Mouse (Mus musculus) intestine, postnatal 0 days (tissue): ENCODE measurements around the gene Acsl1. TPM values are rescaled to one million over a fixed set of nuclear protein-coding genes. Genes with fewer than 3 reads are reported as not detected.

Experiments
- ATAC-seq: fragments of 200-750 bp; cut with Nextera tagmentation; 2 replicates; pipeline ENCODE4 v1.8.0; 2017; ENCODE audit warnings: mild to moderate bottlenecking, moderate TSS enrichment, moderate library complexity
- H3K27ac ChIP-seq: fragments of 300-500 bp; sonication (generic); 2 replicates; pipeline ENCODE4 v1.5.1; 2014; ENCODE audit warnings: mild to moderate bottlenecking, low read depth, low read length, moderate library complexity
- H3K27me3 ChIP-seq: fragments of 300-500 bp; sonication (generic); replicated peaks from 2 replicates; pipeline ENCODE4 v1.6.1; 2014; ENCODE audit warnings: low read length, mixed read lengths; ENCODE audit not compliant: control insufficient read depth, insufficient read depth
- H3K36me3 ChIP-seq: fragments of 300-500 bp; sonication (generic); 2 replicates; pipeline ENCODE4 v1.6.1; 2014; ENCODE audit warnings: mild to moderate bottlenecking, moderate library complexity; ENCODE audit not compliant: control insufficient read depth, insufficient read depth
- H3K4me1 ChIP-seq: fragments of 300-500 bp; sonication (generic); replicated peaks from 2 replicates; pipeline ENCODE4 v1.6.1; 2014; ENCODE audit warnings: antibody characterized with exemption, low read length, mixed read lengths; ENCODE audit not compliant: control insufficient read depth, insufficient read depth
- H3K4me2 ChIP-seq: fragments of 300-500 bp; sonication (generic); replicated peaks from 2 replicates; pipeline ENCODE4 v1.6.1; 2014; ENCODE audit warnings: low read depth, mild to moderate bottlenecking, moderate library complexity
- H3K4me3 ChIP-seq: fragments of 300-500 bp; sonication (generic); 2 replicates; pipeline ENCODE4 v1.5.1; 2014; ENCODE audit warnings: low read depth, low read length
- H3K9ac ChIP-seq: fragments of 300-500 bp; sonication (generic); 2 replicates; pipeline ENCODE4 v1.6.1; 2014; ENCODE audit warnings: mild to moderate bottlenecking, low read depth, low read length
- H3K9me3 ChIP-seq: fragments of 300-500 bp; sonication (generic); 2 replicates; pipeline ENCODE4 v1.6.1; 2016; ENCODE audit warnings: mixed run types; ENCODE audit not compliant: control insufficient read depth
- CTCF ChIP-seq: sonication (generic); IDR thresholded peaks from 2 replicates; pipeline ENCODE4 v1.5.1; 2016; ENCODE audit warnings: low read depth, mild to moderate bottlenecking, control low read depth, antibody characterized with exemption, moderate library complexity
- WGBS: fragments of 180-500 bp; shearing (Covaris S2); extraction: QIAGEN DNeasy Blood & Tissue Kit; methylation state at CpG from one replicate; pipeline ENCODE4 v1.1.7; 2014; 5-methylcytosine and 5-hydroxymethylcytosine counted together
- polyA plus RNA-seq: library from polyadenylated mRNA; unstranded; fragments of >200 nt; fragmentation: Nextera tagmentation; extraction: Ambion mirVana; gene quantifications from 2 replicates; pipeline ENCODE4 v1.2.1, GENCODE M21; 2015

Acsl1 gene
- polyA plus RNA-seq, 1 experiment from 2014 or later = 54.0 TPM

DNA sequence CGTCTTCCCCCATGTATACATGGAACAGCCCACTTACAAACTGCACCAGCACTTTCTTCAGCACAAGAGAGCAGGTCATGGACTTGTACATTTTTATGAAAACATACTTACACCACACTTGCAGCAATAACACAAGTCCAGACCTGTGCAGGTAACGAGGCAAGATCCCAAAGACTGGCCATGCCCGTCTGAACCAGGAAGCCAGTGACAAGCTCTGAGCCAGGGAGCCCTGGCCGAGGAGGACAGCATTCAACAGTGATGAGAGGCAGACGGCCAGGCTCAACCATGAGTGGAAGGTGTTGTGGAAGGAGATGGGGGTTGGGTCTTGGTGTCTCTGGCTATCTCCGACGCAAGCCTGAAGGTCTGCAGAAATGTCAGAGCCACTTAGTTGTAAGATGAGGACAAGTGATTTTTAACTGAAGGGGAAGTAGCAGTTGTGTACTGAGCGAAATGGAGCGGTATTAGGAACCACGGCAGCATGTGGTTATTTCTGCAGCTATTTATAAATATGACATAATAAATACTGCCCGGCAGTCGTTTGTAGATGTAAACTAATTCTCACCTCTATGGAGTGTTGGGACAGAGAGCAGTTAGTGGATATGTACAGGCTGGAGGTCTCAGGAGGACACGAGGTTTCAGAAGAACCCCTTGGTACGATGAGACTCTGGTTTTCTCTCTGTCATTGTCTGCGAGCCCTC lies 26.6 kb downstream of the Acsl1 start:
- Histone ChIP-seq H3K4me3 (no peak overlapping the region), H3K27ac (no peak overlapping the region), H3K27me3 (no peaks in the 10 kb centered on the region)

DNA sequence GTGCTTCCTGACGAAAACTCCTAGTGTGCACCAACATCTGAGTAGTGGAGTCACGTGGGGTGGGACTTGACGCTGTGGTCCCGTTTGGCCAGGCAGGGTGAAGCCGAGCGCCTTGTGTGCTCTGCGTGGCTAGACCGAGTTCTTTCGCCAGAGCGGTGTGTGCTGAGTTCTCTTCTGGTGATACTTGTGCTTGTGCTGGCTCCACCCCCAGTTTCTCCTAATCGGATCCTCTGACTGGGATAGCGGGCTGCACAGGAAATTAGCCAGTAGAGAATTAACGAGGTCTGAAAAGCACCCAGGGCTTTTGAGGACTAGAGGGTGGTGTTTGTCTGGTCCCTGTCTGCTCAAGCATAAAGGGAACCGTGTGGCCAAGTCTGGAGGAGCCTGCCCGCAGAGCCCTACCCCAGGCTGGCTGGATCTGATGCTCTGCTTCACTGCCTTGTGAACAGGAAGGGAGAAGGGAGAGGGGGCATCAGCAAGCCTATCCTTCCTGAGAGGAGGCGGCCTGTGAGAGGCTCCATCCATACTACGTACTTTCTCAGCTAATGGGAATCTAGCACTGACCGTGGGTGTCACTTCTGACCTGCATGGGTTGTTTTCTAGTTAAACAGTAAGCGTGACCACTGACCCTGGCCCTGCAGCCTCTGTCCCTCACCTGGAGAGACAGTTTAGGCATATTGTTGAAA lies 28.7 kb downstream of the Acsl1 start:
- no peak for TF ChIP-seq CTCF
- peaks cover 14% of the 10 kb centered on the region; the same call in 1 of the 2 replicates for H3K36me3 ChIP-seq
- ATAC-seq = no peak
- no peaks in the 10 kb centered on the region for H3K9me3 ChIP-seq
- no peaks in the 10 kb centered on the region for H3K27me3 ChIP-seq
- H3K4me3 ChIP-seq = no peak overlapping the region
- WGBS = 49% methylated on average over 19 of the region's 19 CpGs
- no peak overlapping the region for H3K4me2 ChIP-seq
- no peak overlapping the region for H3K27ac ChIP-seq
- H3K9ac ChIP-seq = no peak overlapping the region
- 0 out of 2 replicates have a peak, but pooled peaks cover 3% of the 10 kb centered on the region for H3K4me1 ChIP-seq

More for the DNA sequence above, 26.6 kb downstream of the Acsl1 start:
- Histone ChIP-seq H3K4me1 (0 out of 2 replicates have a peak, but pooled peaks cover 3% of the 10 kb centered on the region), H3K9me3 (no peaks in the 10 kb centered on the region), H3K9ac (no peak overlapping the region), H3K36me3 (peaks cover 14% of the 10 kb centered on the region), H3K4me2 (no peak overlapping the region)
- WGBS = 69% methylated on average over 15 of the region's 15 CpGs
- ATAC-seq = no peak
- no peak for TF ChIP-seq CTCF

- Histone ChIP-seq H3K4me2 (peak overlapping the region; percentile 54), H3K36me3 (peaks cover 22% of the 10 kb centered on the region), H3K4me3 (peak overlapping the region; percentile 27), H3K27ac (no peak overlapping the region), H3K9ac (0 out of 2 replicates have a peak overlapping the region, but pooled peaks have one; percentile 2), H3K4me1 (no peaks in the 10 kb centered on the region), H3K27me3 (no peaks in the 10 kb centered on the region), H3K9me3 (no peaks in the 10 kb centered on the region)
- WGBS = 19% methylated on average over 19 of the region's 19 CpGs
- TF ChIP-seq CTCF = no peak
- ATAC-seq = 0 out of 2 replicates have a peak, but pooled peaks have one; percentile 37
Observed at GRCm38 (mm10) chr8:46502333-46503071, 31.7 kb downstream of the Acsl1 start.

DNA sequence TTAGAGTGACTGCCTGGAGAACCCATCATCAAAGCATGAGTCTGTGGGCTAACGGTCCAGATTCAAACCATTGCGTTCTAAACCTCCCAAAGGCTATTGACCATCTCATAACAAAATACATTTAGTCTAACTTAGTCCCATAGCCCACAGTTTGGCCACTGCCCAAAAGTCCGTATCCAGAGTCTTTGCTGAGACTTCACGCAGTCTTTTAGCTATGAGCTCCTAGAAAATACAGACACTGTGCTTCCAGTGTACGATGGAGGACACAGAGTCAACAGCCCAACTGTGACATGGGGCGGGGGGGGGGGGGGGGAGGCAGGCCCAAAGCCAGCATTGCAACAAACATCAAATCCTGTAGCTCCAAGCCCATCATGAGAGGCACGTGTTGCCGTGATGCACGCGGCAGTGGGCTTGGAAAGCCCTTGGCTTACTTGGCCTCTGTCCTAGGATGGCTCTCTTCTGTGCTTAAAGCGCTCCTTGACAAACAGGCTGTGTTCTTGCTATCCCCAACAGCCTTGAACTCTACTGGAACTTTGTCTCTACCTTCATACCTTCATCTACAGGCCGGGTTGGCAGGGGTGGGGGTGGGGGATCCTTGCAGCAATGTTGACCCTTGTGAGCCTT lies 32.3 kb downstream of the Acsl1 start:
- H3K4me2 ChIP-seq = peak overlapping the region; percentile 54
- no peaks in the 10 kb centered on the region for H3K4me1 ChIP-seq
- TF ChIP-seq CTCF = no peak
- H3K27me3 ChIP-seq = no peaks in the 10 kb centered on the region
- H3K27ac ChIP-seq = no peak overlapping the region
- WGBS = 71% methylated on average over 11 of the region's 12 CpGs
- H3K4me3 ChIP-seq = peak overlapping the region; percentile 27; the same call in 1 of the 2 replicates
- no peak for ATAC-seq
- no peak overlapping the region for H3K9ac ChIP-seq
- peaks cover 26% of the 10 kb centered on the region for H3K36me3 ChIP-seq
- no peaks in the 10 kb centered on the region for H3K9me3 ChIP-seq

DNA sequence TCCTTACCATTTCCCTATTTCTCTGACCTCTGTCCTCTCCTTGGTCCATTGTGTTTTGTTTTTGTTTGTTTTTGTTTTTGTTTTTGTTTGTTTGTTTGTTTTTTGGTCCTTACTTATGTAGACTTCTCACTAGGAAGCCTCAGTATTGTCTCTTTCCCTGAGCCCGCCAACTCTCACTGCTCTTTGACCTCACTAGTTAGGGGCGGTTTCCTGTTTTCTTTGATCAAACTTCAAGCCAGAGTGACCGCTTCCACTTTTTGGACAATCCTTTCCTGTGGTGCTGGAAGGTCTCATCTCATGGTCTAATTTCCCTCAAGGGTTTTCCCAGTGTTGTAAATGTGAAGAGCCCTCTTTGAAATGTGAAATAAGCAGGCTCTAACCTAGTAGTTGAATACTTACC lies 33.4 kb downstream of the Acsl1 start:
- Histone ChIP-seq H3K36me3 (peaks cover 27% of the 10 kb centered on the region), H3K9me3 (no peaks in the 10 kb centered on the region), H3K4me1 (no peaks in the 10 kb centered on the region), H3K27ac (no peak overlapping the region), H3K4me3 (no peak overlapping the region), H3K9ac (no peak overlapping the region), H3K27me3 (no peaks in the 10 kb centered on the region), H3K4me2 (no peak overlapping the region)
- no peak for TF ChIP-seq CTCF
- ATAC-seq = no peak
- WGBS = 67% methylated on average over 3 of the region's 3 CpGs
